Mouse (Mus musculus): ENCODE results near the gene Coro2b.

- TF ChIP-seq CTCF (IDR thresholded peaks at IDR 0.05; ENCODE audit: low read depth, low read length) (peak; percentile 42), POLR2A (IDR thresholded peaks at IDR 0.05; ENCODE audit: insufficient read depth, low read length) (no peak)
These were observed 118.1 kb downstream of the Coro2b start for GRCm38 (mm10) chr9:62418742-62419141.

Measured in ES-Bruce4 (cell line).